Mouse (Mus musculus): ENCODE results near the gene Glt6d1.

DNA sequence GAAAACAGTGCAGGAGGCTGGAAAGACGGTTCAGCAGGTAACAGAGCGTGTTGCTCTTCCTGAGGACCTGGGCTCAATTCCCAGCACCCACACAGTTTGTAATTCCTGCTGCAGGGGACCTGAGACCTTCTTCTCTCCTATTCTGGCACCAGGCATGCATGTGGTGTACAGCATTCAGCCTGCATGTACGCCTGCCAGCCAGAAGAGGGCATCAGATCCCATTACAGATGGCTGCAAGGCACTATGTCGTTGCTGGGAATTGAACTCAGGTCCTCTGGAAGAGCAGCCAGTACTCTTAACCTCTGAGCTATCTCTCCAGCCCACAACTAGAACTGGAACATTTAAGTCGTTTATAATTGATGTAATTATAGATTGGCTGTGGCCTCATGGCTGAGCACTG lies 2.3 kb downstream of the Glt6d1 start:
- no peak for TF ChIP-seq CTCF (IDR thresholded peaks at IDR 0.05; ENCODE audit: low read depth, low read length)
- TF ChIP-seq POLR2A (IDR thresholded peaks at IDR 0.05; ENCODE audit: borderline replicate concordance, low read depth, low read length), result no peak

Measured in bone marrow macrophage, adult 2 months (primary cell).